Mouse (Mus musculus) thymus, adult 18-20 months (tissue): ENCODE data around the gene Duox1.

Experiments
- DNase-seq, 2 experiments: peaks; one replicate each; pipeline ENCODE4 v3.0.0; 2022; ENCODE audit warnings: mixed read lengths in 2 of 2

The Duox1 gene

DNA sequence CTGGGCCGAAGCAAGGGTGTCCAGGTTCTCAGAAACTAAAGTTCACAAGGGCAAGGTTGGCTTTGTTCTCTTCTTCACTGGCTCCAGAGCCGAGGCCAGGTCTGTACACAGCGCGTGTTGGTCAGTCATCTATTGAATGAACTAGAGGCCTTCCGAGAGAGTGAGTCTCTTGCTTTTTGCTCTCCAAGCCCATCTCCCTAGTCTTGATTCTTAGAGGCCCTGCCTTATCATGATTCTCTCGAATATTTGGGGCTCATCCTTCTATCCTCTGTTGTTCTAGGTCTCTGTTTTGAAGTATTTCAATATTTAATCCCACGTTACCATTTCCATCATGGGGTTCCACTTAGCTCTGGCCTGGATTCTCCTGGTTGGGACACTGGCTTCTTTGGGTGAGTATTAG, at the start of gene Duox1:
Duox1 (plus strand) TSS at position 301 of the 400 bp plus-strand sequence.
- no peak for DNase-seq

DNA sequence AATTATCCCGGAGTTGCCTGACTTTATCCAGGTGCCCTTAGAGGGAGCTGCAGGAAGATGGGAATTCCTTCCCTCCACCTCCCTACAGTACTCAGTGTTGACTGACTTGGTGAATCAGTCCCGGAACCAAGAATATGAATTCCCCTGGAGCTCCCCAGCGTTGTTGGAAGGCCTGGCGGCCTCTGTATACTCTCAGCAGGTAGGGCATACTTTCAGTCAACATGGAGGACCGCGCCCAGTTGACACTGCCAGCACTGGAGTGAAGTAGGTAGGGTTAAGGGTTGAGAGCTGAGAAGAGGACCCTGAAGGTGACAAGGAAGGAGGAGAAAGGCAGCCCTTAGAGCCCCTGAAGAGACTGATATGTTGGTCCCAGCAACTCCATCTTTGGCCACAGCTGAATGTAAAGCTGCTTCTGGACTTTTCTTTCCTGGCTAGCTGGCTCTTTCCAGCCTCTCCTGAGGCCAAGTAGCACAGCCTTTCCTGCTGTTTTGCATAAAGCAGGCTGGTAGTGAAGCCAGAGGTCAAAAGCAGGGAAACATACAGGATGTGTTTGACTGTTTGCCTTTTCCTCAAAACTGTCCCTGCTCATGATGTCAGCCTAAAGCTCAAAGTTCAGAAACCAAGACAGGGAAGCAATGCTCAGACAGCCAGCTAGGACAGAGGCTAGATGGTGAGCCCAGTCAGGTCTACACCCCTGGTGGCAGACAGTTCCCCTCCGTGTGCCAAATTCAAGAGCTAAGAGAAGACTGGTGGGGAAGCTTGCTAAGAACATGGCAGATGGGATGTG, 48.9 kb upstream of the Duox1 start:
- DNase-seq = no peak

DNA sequence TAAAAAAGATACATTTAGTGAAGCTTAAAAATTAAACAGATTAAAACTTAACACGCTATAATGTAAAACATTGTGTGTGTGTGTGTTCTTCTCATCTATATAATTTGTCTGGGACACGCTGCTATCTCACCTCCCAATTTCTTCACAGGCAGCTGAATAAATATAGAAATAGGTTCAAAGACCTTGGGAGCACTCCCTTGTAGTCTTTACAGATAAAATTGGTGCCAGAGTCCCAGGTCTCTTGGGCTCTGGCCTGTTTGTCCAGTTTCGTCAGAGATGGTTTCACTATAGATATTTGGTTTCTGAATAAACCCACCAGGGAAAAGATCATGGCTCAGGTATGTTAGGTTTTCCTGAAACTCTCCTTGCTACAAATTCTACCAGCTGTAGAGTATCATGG, 36.7 kb upstream of the Duox1 start:
- no peak for DNase-seq

DNA sequence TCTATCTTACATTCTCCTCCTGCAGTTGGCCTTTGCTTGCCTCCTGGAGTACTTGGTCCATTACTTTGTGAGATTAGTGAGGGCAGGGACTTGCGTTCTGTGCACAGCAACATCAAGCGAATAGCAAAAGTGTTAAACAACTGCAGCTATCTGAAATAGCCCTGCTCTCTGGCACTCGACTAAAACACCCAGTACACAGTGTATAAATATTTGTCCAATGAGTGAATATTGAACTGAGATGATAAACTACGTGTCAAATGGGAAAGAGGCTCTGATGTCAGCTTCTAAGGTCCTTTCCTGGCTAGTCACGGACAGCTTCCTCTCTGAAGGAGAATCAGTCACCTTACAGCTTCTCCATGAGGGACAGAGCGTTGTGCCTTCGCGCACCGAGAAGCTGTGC, 31.4 kb upstream of the Duox1 start:
- no peak for DNase-seq

DNA sequence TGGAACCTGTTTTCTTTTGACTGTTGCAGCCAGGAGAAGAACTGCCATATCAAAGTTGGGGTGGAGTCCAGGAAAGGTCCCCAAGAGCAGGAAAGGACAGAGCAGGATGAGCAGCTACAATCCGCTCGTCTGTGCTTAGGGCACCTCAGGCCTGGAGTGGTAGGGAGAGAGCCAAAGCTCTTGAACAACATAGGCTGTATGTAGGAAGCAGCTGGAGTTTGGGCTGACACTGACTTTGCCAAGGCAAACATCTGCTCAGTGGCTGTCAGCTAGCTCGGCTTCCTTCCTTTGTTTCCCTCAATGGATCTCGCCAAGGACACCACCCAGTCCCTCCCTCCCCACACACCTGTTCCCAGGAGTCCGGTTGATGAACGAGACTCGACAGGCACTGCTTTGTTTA, 29.3 kb upstream of the Duox1 start:
- no peak for DNase-seq

DNA sequence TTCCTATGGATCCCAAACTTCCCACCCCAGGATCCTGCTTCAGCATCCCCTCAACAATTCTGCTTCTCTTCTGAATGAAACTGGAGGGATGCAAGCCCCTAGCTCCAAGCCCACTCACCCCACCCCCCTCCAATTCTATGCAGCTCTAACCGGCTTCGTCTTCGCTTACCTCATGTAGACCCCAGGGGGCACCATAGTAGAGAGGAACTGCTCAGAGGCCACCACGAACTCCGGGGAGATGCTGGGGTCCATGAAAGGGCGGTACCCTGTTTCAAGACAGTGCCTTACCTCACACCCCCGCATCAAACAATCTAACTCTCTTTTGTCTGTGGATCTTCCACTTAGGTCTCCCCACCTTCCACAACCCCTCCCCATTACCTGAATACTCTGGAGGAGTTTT, 20.6 kb upstream of the Duox1 start:
- no peak for DNase-seq

DNA sequence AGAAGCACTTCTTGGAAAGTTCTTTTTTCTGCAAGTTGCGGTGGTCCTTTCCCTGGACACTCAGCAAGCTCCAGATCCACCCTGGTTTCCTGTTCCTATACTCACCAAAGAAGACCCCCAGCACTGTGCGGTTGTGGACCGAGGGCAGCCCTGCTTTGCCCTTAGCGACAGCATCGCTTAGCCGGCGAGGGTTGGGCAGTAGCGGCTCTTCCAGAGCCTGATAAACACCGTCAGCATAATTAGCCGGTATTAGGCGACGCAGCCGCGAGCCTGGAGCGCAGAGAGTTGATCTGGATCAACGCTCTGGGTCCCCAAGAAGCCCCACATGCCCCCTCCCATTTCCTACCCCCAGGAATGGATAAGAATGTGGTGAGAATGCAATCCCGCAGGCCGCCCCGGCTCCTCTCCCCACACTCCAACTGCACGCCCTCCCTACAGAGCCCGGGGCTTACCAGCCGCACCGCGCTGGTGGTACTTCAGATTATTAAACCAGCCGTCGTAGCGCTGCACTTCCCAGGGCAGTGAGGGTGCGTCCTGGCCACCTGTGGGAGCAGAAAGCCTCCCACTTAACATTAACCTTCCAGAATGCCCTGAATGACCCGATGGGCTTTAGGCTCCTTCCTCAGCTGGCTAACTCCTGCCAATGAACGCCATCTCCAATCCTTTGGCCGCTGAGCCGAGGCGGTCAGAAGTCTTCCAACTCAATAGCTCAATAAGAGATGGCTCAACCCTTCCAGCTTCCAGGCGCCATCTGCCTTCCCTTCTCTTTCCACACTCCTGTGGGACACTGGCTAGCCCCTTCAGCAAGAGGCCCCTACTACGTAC, 18.0 kb upstream of the Duox1 start:
- DNase-seq = no peak

DNA sequence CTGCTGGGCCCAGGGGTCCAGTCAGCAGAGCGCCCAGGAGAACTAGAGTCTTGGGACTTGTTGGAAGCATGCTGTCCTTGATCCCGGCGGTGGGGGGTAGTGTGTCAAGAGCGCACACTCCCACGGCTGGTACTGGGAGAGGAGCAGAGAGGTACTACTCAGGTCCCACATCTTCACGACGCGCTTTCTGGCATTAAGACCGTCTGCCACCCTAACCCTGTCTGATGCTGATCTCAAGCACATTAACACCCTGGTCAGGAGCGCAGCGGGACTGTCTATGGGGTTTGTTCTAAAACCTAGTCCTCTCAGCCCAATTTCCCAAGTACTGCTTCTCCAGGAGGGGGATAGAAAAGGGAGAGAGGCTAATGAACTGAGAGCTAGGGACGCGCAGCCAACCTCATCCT, 17.4 kb upstream of the Duox1 start, which contains the start of gene Duox2:
Duox2 (minus strand) TSS at position 354 of the 404 bp plus-strand sequence.
- no peak for DNase-seq

DNA sequence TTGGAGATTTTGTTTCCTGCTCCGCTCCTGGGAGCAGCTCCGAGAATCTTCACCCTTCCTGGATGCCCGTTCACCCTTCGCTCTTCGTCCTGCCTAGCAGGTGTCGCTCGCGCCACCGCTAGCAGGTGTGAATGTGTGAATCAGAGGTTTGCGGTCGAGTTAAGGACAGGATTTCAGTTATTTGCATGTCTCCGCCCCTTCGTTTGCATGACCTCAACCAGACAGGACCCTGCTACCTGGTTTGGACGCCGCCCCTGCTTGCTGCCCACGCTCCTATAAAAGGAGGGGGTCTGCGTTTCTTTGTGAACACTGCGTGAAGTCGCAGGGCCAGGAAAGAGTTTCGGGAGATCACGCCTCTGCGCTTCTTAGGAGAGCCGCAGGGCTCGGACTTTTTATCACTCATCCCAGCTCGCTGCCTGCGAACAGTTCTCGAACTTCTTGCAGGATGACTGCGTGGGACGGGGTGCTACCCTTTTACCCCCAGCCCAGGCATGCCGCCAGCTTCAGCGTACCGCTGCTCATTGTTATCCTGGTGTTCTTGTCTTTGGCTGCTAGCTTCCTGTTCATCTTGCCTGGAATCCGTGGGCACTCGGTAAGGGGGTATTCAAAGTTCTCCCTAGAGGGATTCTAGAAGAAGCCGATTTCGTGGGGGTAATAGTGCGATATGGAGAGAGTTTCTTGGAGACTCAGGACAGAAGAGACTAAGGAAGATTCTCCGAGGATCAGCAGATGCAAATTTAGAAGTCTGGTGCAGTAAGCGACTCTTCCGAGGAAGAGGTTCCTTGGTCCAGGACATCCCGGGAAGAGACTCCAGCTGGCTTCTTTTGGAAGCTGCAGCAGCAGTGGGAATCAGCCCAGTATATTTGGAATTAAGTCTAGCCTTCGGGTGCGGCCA, 16.6 kb upstream of the Duox1 start, which contains the start of gene Duoxa2:
Duoxa2 (plus strand) TSS at position 305 of the 895 bp plus-strand sequence.
- DNase-seq = peak in 1 of 2 experiments; percentile 37

DNA sequence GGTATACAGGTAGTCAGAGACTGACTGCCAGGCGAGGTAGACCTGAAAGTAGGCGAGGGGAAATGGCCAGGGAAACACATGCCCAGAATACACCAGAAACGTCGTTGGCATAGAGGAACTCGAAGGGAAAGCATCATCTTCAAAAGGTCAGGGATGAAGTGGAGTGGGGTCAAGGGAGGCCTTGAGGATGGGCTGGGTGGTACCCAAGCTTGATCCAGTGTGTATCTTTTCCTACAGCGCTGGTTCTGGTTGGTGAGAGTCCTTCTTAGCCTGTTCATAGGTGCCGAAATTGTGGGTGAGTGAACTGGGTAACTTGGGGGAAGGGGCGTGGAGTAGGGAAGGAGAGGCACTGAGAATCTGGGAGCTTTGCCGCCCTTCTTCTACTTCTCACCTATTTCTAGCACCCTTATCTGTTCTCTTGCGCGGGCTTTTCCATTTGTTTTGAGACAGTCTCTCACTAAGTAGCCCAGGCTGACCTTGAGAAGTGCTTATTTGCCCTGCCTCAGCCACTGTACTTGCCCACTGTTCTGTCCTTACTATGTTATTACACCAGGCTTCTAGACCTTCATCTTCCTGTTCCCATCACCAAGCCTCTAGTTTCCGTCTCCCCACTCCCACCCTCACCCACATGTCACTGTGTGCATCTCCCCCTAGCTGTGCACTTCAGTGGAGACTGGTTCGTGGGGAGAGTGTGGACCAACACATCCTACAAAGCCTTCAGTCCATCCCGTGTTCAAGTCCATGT, 15.4 kb upstream of the Duox1 start:
- DNase-seq = no peak

DNA sequence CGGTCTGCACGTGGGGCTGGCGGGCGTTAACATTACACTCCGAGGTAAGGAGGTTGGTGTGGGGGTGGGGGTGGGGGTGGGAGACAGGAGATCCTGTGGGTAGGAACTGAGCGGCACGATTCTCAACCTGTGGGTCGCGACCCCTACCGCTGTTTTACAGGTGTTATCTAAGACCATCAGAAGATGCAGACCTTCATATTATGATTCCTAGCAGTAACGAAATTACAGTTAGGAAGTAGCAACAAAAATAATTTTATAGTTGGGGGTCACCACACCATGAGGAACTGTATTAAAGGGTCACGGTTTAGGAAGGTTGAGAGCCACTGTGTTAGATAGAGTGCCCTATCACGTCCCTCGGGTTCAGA, 14.8 kb upstream of the Duox1 start:
- no peak for DNase-seq

DNA sequence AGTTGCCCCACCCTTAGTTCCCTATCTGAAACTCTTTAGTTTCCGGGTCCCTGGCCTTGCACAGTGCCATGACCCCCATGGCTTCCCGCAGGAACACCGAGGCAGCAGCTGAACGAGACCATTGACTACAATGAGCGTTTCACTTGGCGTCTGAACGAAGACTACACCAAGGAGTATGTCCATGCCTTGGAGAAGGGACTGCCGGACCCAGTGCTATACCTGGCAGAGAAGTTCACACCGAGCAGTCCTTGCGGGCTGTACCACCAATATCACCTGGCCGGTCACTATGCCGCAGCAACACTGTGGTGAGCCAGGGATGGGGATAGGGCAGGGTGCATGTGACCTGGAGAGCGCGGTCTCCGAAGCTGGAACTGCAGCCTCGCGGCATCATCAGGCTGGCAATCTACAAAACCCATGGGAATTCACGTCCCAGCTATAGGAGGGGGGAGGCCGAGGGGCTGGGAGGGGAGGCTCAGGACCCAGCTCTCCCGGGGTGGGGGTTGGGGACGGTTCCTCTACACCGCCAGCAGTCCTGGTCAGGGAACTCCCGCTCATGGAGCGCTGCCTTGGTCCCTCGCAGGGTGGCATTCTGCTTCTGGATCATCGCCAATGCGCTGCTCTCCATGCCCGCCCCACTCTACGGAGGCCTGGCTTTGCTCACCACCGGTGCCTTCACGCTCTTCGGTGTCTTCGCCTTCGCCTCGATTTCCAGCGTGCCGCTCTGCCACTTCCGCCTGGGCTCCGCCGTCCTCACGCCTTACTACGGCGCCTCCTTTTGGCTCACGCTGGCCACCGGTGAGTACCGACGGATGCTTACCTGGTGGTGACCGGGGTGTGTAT, 14.2 kb upstream of the Duox1 start:
- DNase-seq = no peak

DNA sequence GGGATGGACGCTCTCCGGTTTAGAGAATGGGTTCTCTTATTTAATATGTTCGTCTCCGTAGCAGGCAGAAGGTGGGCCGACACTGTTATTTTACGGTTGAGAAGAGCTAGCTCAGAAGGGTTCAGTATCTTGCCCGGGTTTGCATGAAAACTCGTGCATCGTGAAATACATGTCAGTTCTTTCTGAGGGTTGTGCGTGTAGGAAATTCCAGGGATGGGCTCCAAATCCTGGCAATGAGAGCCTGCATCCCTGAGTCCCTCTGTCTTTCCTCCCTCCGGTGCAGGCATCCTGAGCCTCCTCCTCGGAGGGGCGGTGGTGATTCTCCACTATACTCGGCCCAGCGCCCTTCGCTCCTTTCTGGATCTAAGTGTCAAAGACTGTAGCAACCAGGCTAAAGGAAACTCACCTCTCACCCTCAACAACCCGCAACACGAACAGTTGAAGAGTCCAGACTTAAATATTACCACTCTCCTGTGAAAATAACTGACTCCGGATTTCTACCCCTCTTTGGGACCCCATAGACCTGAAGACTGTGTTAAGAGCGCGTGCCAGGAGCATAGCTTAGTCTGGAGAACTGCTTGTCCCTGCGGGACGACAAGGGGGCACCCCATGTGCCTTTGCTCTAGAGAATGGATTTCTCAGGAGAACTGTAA, 13.4 kb upstream of the Duox1 start:
- no peak for DNase-seq

DNA sequence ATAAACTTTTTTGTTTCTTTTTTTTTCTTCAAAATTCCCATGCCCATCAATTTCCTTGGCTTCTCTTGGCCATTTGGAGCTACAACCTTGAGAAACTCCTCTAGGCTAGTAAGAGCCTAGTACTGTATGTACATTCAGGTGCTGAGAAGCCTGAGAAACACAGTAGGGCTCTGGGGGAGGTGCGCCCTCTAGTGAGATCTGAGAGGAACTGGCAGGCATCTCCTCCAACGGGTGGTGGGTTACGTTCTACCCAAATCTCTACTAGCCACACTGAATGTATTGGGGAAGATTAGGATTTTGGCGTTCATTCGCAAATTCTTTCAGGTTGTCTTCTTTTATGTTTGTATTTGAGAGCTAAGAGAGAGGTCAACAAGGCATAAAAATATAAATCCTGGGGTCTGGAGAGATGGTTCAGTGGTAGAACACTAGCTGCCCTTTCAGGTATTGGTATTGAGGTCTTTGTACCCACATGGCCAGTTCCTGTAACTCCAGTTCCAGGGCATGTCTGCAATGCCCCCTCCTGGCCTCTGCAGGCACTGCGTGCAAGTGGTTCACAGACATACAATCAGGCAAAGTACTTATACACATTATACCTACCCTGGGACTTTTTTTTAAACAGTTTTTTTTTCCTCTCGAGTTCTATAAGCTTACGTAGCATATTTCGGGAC, 12.8 kb upstream of the Duox1 start:
- DNase-seq = peak; percentile 38 to 50

DNA sequence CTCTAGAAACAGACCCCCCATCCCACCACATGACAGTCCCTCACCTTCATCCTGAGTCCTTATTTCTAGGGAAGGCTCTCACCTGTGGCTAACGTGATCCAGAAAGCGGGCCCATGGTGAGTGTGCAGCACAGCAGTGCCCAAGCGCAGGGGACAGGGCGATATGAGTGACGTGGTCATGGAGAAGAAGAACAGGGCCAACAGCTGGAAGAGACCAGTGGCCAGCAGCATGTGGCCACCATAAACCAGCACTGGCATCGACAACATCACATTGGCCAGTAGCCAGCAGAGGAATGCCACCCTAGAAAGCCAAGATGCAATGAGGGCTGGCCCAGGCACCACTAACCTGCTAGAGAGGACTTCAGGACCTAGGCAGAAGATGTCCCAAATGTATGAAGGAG, 10.9 kb upstream of the Duox1 start:
- no peak for DNase-seq

DNA sequence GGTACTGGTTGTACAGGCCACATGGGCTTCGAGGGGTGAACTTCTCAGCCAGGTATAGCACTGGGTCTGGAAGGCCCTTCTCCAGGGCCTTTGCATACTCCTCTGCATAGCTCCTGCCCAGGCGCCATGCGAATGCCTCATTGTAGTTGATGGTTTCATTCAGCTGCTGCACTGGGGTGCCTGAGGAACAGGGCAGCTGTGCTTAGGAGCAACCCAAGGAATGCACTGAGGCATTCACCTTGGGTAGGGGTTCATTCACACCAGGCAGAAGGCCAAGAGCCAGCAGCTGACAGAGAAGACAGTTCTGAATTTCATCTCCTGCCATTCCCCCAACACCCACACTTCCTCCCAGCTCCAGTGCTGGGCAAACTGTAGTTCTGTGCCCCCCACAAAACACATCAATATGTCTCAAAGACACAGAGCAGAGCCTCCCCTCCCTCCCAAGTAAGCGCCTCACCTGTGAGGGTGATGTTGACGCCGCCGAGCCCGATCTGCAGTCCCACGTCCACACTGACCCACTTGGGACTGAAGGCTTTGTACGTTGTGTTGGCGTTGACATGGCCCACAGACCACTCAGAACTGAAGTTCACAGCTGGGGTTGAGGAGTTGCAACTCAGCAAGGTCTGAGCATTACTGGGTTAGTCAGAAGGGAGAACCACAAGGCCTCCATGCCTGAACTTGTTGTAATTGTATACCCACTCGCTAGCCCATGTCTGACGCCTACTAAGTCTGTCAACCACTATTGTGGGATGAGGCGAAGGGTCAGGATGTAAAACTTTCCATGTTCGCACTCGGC, 10.2 kb upstream of the Duox1 start:
- no peak for DNase-seq

DNA sequence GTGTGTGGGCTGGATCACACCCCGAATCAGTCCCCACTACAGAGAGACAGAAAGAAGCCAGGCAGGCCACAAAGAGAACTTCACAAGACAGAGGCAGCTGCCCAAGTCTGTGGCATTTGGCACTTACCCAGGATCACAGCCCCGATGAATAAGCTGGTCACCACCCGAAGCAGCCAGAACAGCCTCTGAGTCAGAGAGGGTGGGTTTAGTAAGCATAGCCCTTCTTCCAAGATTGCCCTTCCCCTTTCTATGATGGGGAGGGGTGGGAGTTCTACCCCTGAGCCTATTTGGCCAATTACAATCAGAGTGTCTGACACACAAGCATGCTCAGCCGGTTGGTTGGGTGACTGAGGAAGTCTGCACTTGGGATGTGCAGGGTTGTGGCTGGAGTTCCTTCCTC, 9.3 kb upstream of the Duox1 start:
- no peak for DNase-seq

DNA sequence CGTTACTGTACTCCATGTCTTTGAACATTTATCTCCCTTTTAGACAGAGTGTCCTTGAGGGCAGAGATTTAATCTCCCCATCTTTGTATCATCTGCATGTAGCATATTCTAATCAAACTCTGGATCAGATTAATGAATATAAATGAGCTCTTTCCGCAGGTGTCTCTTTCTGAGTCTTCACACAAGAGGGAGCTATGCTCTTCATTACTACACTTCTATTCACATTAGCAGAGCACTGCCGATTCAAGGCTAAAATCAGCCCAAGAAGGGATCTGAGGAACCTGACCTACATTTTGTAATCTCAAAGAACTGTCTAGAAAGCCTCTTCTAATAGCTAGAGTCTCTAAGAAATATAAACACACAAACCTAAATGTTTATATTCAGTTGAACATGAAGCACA, 5.8 kb upstream of the Duox1 start:
- no peak for DNase-seq

DNA sequence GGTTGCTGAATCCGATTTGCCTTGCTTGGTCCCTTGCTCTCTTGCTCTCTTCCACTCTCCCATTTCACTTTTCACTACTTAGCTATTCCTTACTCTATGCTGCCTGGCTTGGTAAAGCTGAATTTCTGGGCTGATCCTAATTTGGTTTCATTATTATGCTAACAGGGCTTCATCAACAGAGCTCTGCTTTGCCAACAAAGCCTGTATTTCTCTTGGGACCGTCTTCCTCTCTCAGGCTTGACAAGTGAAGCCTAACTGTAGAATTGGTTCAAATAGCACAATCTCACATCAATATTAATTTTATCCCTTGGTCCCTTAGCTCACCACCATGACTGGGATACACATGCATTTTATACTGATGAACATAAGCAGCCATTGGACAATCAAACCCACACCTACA, 3.9 kb upstream of the Duox1 start:
- no peak for DNase-seq
